Mouse (Mus musculus): ENCODE data around the gene Irf1.
A peak's percentile ranks its signal among the peaks of the same experiment; 100 is the strongest.

The Irf1 gene

GRCm38 (mm10) chr11:53761284-53761683 is 8.5 kb upstream of the Irf1 start:
- no peak for DNase-seq (ENCODE audit: low spot score)

GRCm38 (mm10) chr11:53761822-53762221 is 8.0 kb upstream of the Irf1 start:
- no peak for DNase-seq (ENCODE audit: low spot score)

GRCm38 (mm10) chr11:53762426-53762825 is 7.4 kb upstream of the Irf1 start:
- DNase-seq (ENCODE audit: low spot score), result no peak

- peak; percentile 49 for DNase-seq (ENCODE audit: low spot score)
These were observed 6.9 kb upstream of the Irf1 start for GRCm38 (mm10) chr11:53762827-53763495.

- peak; percentile 80 for DNase-seq (ENCODE audit: low spot score)
These were observed 6.2 kb upstream of the Irf1 start for GRCm38 (mm10) chr11:53763496-53764140.

- no peak for DNase-seq (ENCODE audit: low spot score)
These were observed 5.2 kb upstream of the Irf1 start for GRCm38 (mm10) chr11:53764581-53764980.

- DNase-seq (ENCODE audit: low spot score), result no peak
These were observed 1.2 kb upstream of the Irf1 start for GRCm38 (mm10) chr11:53768422-53769184.

GRCm38 (mm10) chr11:53769185-53769576 is 633 bp upstream of the Irf1 start:
- no peak for DNase-seq (ENCODE audit: low spot score)

GRCm38 (mm10) chr11:53770125-53770791 is 444 bp downstream of the Irf1 start:
- DNase-seq (ENCODE audit: low spot score), result peak; percentile 73

- no peak for DNase-seq (ENCODE audit: low spot score)
These were observed 1.4 kb downstream of the Irf1 start for GRCm38 (mm10) chr11:53771001-53771744.

GRCm38 (mm10) chr11:53772536-53772935 is 2.7 kb downstream of the Irf1 start:
- DNase-seq (ENCODE audit: low spot score), result no peak

GRCm38 (mm10) chr11:53773087-53773486 is 3.3 kb downstream of the Irf1 start, which contains the start of gene Gm17334:
Gm17334 (minus strand) TSS chr11:53773187.
- no peak for DNase-seq (ENCODE audit: low spot score)

GRCm38 (mm10) chr11:53773641-53774360 is 4.0 kb downstream of the Irf1 start:
- DNase-seq (ENCODE audit: low spot score), result no peak

- DNase-seq (ENCODE audit: low spot score), result no peak
These were observed 4.9 kb downstream of the Irf1 start for GRCm38 (mm10) chr11:53774659-53775255.

- no peak for DNase-seq (ENCODE audit: low spot score)
These were observed 7.9 kb downstream of the Irf1 start for GRCm38 (mm10) chr11:53777736-53778135.

- no peak for DNase-seq (ENCODE audit: low spot score)
These were observed 8.6 kb downstream of the Irf1 start for GRCm38 (mm10) chr11:53778455-53778854.

GRCm38 (mm10) chr11:53779808-53780207 is 10.0 kb downstream of the Irf1 start:
- DNase-seq (ENCODE audit: low spot score), result no peak

GRCm38 (mm10) chr11:53780262-53780661 is 10.4 kb downstream of the Irf1 start:
- no peak for DNase-seq (ENCODE audit: low spot score)

- no peak for DNase-seq (ENCODE audit: low spot score)
These were observed 11.5 kb downstream of the Irf1 start for GRCm38 (mm10) chr11:53781201-53781775.

- no peak for DNase-seq (ENCODE audit: low spot score)
These were observed 12.2 kb downstream of the Irf1 start for GRCm38 (mm10) chr11:53781964-53782363.

Data from embryo, embryonic 10.5 days (tissue).